Mouse (Mus musculus): ENCODE measurements around the gene Atp13a2.

- TF ChIP-seq CTCF (IDR thresholded peaks at IDR 0.05; ENCODE audit: control insufficient read depth, insufficient read depth, low read length) = no peak
- no peak for TF ChIP-seq POLR2A (IDR thresholded peaks at IDR 0.05; ENCODE audit: borderline replicate concordance, control insufficient read depth, low read depth, low read length)
These were observed 31.2 kb downstream of the Atp13a2 start for GRCm38 (mm10) chr4:141017657-141018436.

Data from bone marrow, adult 2 months (tissue).